ENCODE assay signal across 30 mouse cellular contexts in genomic region chr9:101003302-101003701, GRCm38 (mm10). TPM values are rescaled to one million over a fixed set of nuclear protein-coding genes. Genes with fewer than 3 reads are reported as not detected.
DNase-seq lines count a peak whose midpoint lies in the region; ATAC-seq and TF ChIP-seq lines count a peak whose summit lies in the region.
"Had no signal": no experiment of that assay in that cellular context is flagged by ENCODE, and none has a peak within 500 bp of the region (broad histone marks: within the 10 kb centered on the region; RNA-seq: fewer than 3 reads in every experiment).

No protein-coding gene starts in this region.

- WGBS in intestine, postnatal 0 days = 92% methylated on average over 5 of the region's 5 CpGs
- WGBS in intestine, embryonic 16.5 days = 95% methylated on average over 5 of the region's 5 CpGs
- WGBS in heart, embryonic 11.5 days (ENCODE audit: insufficient replicate concordance) = 83% methylated on average over 5 of the region's 5 CpGs
- 92% methylated on average over 5 of the region's 5 CpGs for WGBS in forebrain, postnatal 0 days

- H3K27ac ChIP-seq in intestine, postnatal 0 days (ENCODE audit: low read depth, low read length) = no peak overlapping the region
- no peak overlapping the region for H3K27ac ChIP-seq in intestine, embryonic 16.5 days (ENCODE audit: low read length)
- no peak overlapping the region for H3K27ac ChIP-seq in ES-E14 (ENCODE audit: insufficient read depth, low read depth, low read length, poor library complexity, severe bottlenecking)
- no peak overlapping the region for H3K27ac ChIP-seq in heart, embryonic 11.5 days (ENCODE audit: low read depth, low read length)
- H3K27ac ChIP-seq in forebrain, postnatal 0 days (ENCODE audit: low read depth, low read length) = no peak overlapping the region
- H3K27ac ChIP-seq: embryonic facial prominence, embryonic 10.5 days; embryonic facial prominence, embryonic 13.5 days; forebrain, embryonic 12.5 days; forebrain, embryonic 15.5 days; heart, adult 2 months; heart, embryonic 10.5 days; hindbrain, embryonic 12.5 days; hindbrain, embryonic 15.5 days; intestine, embryonic 15.5 days had no signal

- in situ Hi-C loops in ES-E14 (cut with MboI; ENCODE audit: low sequenced_read_pairs in 2 of 2, unreplicated experiment in 2 of 2) = loop anchor here in 1 of 2 experiments (5.0 kb wide), 1 partner anchor 551 kb away; no protein-coding TSS in a partner anchor

- ATAC-seq in intestine, postnatal 0 days = no peak
- ATAC-seq in intestine, embryonic 16.5 days = no peak
- no peak for ATAC-seq in heart, embryonic 11.5 days (replicated peaks; ENCODE audit: insufficient number of reproducible peaks, low FRiP score, low TSS enrichment)
- ATAC-seq in forebrain, postnatal 0 days = no peak
- ATAC-seq: activated CD4-positive, CD25-positive, alpha-beta regulatory T cell, adult 4 months; CD4-positive, CD25-positive, alpha-beta regulatory T cell, adult 4 months; forebrain, embryonic 15.5 days; intestine, embryonic 15.5 days; Patski had no signal

- no peak overlapping the region for H3K4me2 ChIP-seq in intestine, postnatal 0 days (replicated peaks; ENCODE audit: low read depth)
- no peak overlapping the region for H3K4me2 ChIP-seq in intestine, embryonic 16.5 days (ENCODE audit: low read depth, low read length)
- no peak overlapping the region for H3K4me2 ChIP-seq in heart, embryonic 11.5 days
- no peak overlapping the region for H3K4me2 ChIP-seq in forebrain, postnatal 0 days (ENCODE audit: low read depth)
- H3K4me2 ChIP-seq: embryonic facial prominence, embryonic 13.5 days; forebrain, embryonic 12.5 days; forebrain, embryonic 15.5 days; hindbrain, embryonic 12.5 days; hindbrain, embryonic 15.5 days; intestine, embryonic 15.5 days had no signal

- H3K27me3 ChIP-seq in intestine, postnatal 0 days (replicated peaks; ENCODE audit: control insufficient read depth, insufficient read depth, low read length) = no peaks in the 10 kb centered on the region
- no peaks in the 10 kb centered on the region for H3K27me3 ChIP-seq in intestine, embryonic 16.5 days (replicated peaks; ENCODE audit: control insufficient read depth, insufficient read depth, low read length)
- no peaks in the 10 kb centered on the region for H3K27me3 ChIP-seq in heart, embryonic 11.5 days (ENCODE audit: control insufficient read depth, insufficient read depth, low read length)
- no peaks in the 10 kb centered on the region for H3K27me3 ChIP-seq in forebrain, postnatal 0 days (ENCODE audit: insufficient read depth, low read length)
- H3K27me3 ChIP-seq: embryonic facial prominence, embryonic 13.5 days; forebrain, embryonic 12.5 days; forebrain, embryonic 15.5 days; hindbrain, embryonic 12.5 days; hindbrain, embryonic 15.5 days; intestine, embryonic 15.5 days; Patski had no signal

- H3K9ac ChIP-seq in intestine, postnatal 0 days (ENCODE audit: low read depth, low read length) = no peak overlapping the region
- no peak overlapping the region for H3K9ac ChIP-seq in intestine, embryonic 16.5 days (ENCODE audit: low read depth, low read length)
- H3K9ac ChIP-seq in ES-E14 (ENCODE audit: insufficient read depth, low read depth, low read length, poor library complexity, severe bottlenecking) = no peak overlapping the region
- no peak overlapping the region for H3K9ac ChIP-seq in heart, embryonic 11.5 days (ENCODE audit: low read depth, low read length)
- no peak overlapping the region for H3K9ac ChIP-seq in forebrain, postnatal 0 days
- H3K9ac ChIP-seq: embryonic facial prominence, embryonic 13.5 days; forebrain, embryonic 12.5 days; forebrain, embryonic 15.5 days; hindbrain, embryonic 12.5 days; hindbrain, embryonic 15.5 days; intestine, embryonic 15.5 days had no signal

- no peaks in the 10 kb centered on the region for H3K9me3 ChIP-seq in intestine, postnatal 0 days (ENCODE audit: control insufficient read depth)
- no peaks in the 10 kb centered on the region for H3K9me3 ChIP-seq in intestine, embryonic 16.5 days (ENCODE audit: control insufficient read depth, low read length)
- H3K9me3 ChIP-seq in ES-E14 (ENCODE audit: control insufficient read depth, insufficient read depth, low read depth, low read length) = no peaks in the 10 kb centered on the region
- H3K9me3 ChIP-seq in heart, embryonic 11.5 days (replicated peaks; ENCODE audit: control insufficient read depth, low read length) = peaks cover 7% of the 10 kb centered on the region
- no peaks in the 10 kb centered on the region for H3K9me3 ChIP-seq in forebrain, postnatal 0 days (ENCODE audit: low read length)
- H3K9me3 ChIP-seq: forebrain, embryonic 12.5 days; forebrain, embryonic 15.5 days; hindbrain, embryonic 15.5 days; intestine, embryonic 15.5 days had no signal

- TF ChIP-seq CTCF in intestine, postnatal 0 days (IDR thresholded peaks at IDR 0.05; ENCODE audit: low read depth) = 0 out of 2 replicates have a peak, but pooled peaks have one; percentile 5
- no peak for TF ChIP-seq CTCF in forebrain, postnatal 0 days (IDR thresholded peaks at IDR 0.05; ENCODE audit: low read depth)

- no peaks in the 10 kb centered on the region for H3K4me1 ChIP-seq in intestine, postnatal 0 days (replicated peaks; ENCODE audit: control insufficient read depth, insufficient read depth, low read length)
- peaks cover 5% of the 10 kb centered on the region; the same call in 1 of the 2 replicates for H3K4me1 ChIP-seq in intestine, embryonic 16.5 days (ENCODE audit: control insufficient read depth, insufficient read depth, low read length)
- no peaks in the 10 kb centered on the region for H3K4me1 ChIP-seq in ES-E14 (ENCODE audit: control insufficient read depth in 2 of 2, insufficient read depth in 2 of 2, low read length in 2 of 2, poor library complexity in 1 of 2)
- H3K4me1 ChIP-seq in heart, embryonic 11.5 days (ENCODE audit: control insufficient read depth, insufficient read depth, low read length) = no peaks in the 10 kb centered on the region
- no peaks in the 10 kb centered on the region for H3K4me1 ChIP-seq in forebrain, postnatal 0 days (ENCODE audit: insufficient read depth)
- H3K4me1 ChIP-seq: embryonic facial prominence, embryonic 10.5 days; forebrain, embryonic 12.5 days; forebrain, embryonic 15.5 days; heart, embryonic 10.5 days; hindbrain, embryonic 12.5 days; hindbrain, embryonic 15.5 days had no signal

- H3K4me3 ChIP-seq in intestine, postnatal 0 days (ENCODE audit: low read depth, low read length) = no peak overlapping the region
- no peak overlapping the region for H3K4me3 ChIP-seq in intestine, embryonic 16.5 days (ENCODE audit: low read length)
- no peak overlapping the region for H3K4me3 ChIP-seq in ES-E14 (ENCODE audit: insufficient read depth in 1 of 2, low read depth in 1 of 2, low read length in 2 of 2, poor library complexity in 1 of 2, severe bottlenecking in 1 of 2)
- H3K4me3 ChIP-seq in heart, embryonic 11.5 days (ENCODE audit: low read depth, low read length) = no peak overlapping the region
- no peak overlapping the region for H3K4me3 ChIP-seq in forebrain, postnatal 0 days (ENCODE audit: low read depth, low read length)
- H3K4me3 ChIP-seq: embryonic facial prominence, embryonic 10.5 days; embryonic facial prominence, embryonic 13.5 days; erythroblast, embryonic 14.5 days; forebrain, embryonic 12.5 days; forebrain, embryonic 15.5 days; heart, adult 2 months; heart, embryonic 10.5 days; hindbrain, embryonic 12.5 days; hindbrain, embryonic 15.5 days; intestine, embryonic 15.5 days had no signal

- no peak for DNase-seq in ES-E14 (ENCODE audit: low read depth, low spot score)
- peak; percentile 48 for DNase-seq in ZHBTc4 (ENCODE audit: low read depth, low spot score)
- DNase-seq in layer of hippocampus, postnatal 10 days (ENCODE audit: low spot score in 2 of 2) = no peak
- DNase-seq in forebrain, postnatal 0 days = no peak
- DNase-seq in Muller cell, postnatal 12 days (ENCODE audit: inconsistent ontology term) = no peak
- DNase-seq: adrenal gland, adult 8-10 months; adrenal gland, postnatal 25 days; cerebellum, adult 11-12 months; cerebellum, adult 8-10 months; cerebellum, postnatal 10 days; cerebellum, postnatal 36 days; embryo, embryonic 11 days; gastrocnemius, postnatal 10 days; gastrocnemius, postnatal 36 days; heart, adult 2 months had no signal

- peaks cover 20% of the 10 kb centered on the region for H3K36me3 ChIP-seq in intestine, postnatal 0 days (ENCODE audit: control insufficient read depth, insufficient read depth)
- H3K36me3 ChIP-seq in intestine, embryonic 16.5 days (ENCODE audit: control insufficient read depth, insufficient read depth, low read length) = peaks cover 3% of the 10 kb centered on the region; the same call in 1 of the 2 replicates
- no peaks in the 10 kb centered on the region for H3K36me3 ChIP-seq in ES-E14 (ENCODE audit: control insufficient read depth, insufficient read depth, low read length, poor library complexity, severe bottlenecking)
- peaks cover 6% of the 10 kb centered on the region; the same call in 1 of the 2 replicates for H3K36me3 ChIP-seq in heart, embryonic 11.5 days (ENCODE audit: control insufficient read depth, insufficient read depth, low read length)
- H3K36me3 ChIP-seq in forebrain, postnatal 0 days (ENCODE audit: insufficient read depth) = peaks cover 5% of the 10 kb centered on the region; the same call in 1 of the 2 replicates

TF ChIP-seq in ES-E14, 5 proteins besides CTCF, POLR2A, EP300 and RAD21:
- TF ChIP-seq ZC3H11A (IDR thresholded peaks at IDR 0.05; ENCODE audit: borderline replicate concordance, low read depth, low read length) (0 out of 2 replicates have a peak, but pooled peaks have one; percentile 8), CHD2 (IDR thresholded peaks at IDR 0.05; ENCODE audit: low read depth, low read length) (no peak), HCFC1 (IDR thresholded peaks at IDR 0.05; ENCODE audit: borderline replicate concordance, insufficient read depth, low read length) (no peak), ZNF384 (IDR thresholded peaks at IDR 0.05; ENCODE audit: low read depth, low read length) (peak; percentile 89)

RNA-seq across cellular contexts. Expression of gene Pccb, which starts 31.4 kb away (rescaled TPM):
- polyA plus RNA-seq in intestine, postnatal 0 days (2015; fragmentation: Nextera tagmentation; extraction: Ambion mirVana) = 30.4 and 31.2 TPM in 2 replicates
- 29.8 and 30.9 TPM in 2 replicates for polyA plus RNA-seq in intestine, embryonic 16.5 days (2015; fragmentation: Nextera tagmentation; extraction: Ambion mirVana)
- 24.8 and 27.0 TPM in 2 replicates for total RNA-seq in ES-E14 (2012; rRNA removed)
- 10 to 100 TPM; 50.8 to 53.3 TPM for total RNA-seq in layer of hippocampus, postnatal 10 days (2021)
- polyA plus RNA-seq in heart, embryonic 11.5 days (2014; fragmentation: Nextera tagmentation; extraction: Ambion mirVana) = 17.8 and 20.3 TPM in 2 replicates
- 49.3 and 50.9 TPM in 2 replicates for total RNA-seq in forebrain, postnatal 0 days (2014; rRNA removed)
- polyA plus RNA-seq in forebrain, postnatal 0 days (2015; fragmentation: Nextera tagmentation; extraction: Ambion mirVana) = 27.2 and 29.3 TPM in 2 replicates
